Mouse (Mus musculus): ENCODE results near the gene Mastl. TPM values are rescaled to one million over a fixed set of nuclear protein-coding genes. Genes with fewer than 3 reads are reported as not detected.

Gene Mastl
- polyA plus RNA-seq (2015; fragmentation: Nextera tagmentation; extraction: Ambion mirVana): 4.2 and 4.7 TPM in 2 replicates

DNA sequence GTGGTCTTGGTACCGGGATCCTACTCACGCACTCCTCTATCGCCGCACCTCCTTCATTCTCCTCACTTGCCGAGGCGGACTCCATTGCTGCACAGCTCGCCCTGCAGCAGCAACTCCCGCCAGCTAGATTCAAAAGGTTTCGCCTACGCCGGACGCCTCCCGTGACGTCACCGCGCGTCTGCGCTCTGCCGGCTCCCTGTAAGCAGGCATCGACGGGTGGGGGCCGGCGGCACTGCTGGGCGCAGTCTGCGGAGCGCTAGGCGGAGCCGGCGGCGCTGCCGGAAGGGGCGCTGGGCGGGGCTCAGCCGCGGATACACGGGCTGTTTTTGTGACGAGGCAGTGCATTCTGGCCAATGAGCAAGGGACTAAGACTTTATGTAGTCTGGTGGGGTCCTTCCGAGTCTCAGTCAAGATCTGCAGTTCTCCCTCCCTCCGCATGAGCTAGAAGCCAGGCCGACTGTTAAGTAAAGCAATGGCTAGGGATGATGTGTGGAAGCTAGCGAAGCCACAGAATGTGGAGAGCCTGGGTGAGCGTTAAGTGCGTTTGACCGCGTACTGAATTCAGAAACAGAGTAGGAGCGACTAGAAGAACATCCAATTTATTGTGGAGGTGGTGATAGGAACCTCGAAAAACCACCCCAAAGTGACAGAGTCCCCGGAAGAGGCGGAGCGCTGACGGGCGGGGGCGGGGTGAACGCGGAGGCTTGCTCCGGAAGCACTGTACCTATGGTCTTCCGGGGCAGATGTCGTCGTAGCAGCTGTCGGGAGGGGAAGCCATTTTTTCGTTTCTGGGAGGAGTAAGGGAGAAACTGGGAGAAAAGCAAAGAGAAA lies at the start of gene Mastl, which contains the start of gene Yme1l1:
Gene Mastl, minus strand, starts transcription at position 248 of the 831 bp plus-strand sequence.
Gene Yme1l1, plus strand, starts transcription at position 593 of the 831 bp plus-strand sequence.
- WGBS: under 1% methylated on average over 61 of the region's 61 CpGs
- Histone ChIP-seq H3K9ac (replicated peaks; ENCODE audit: low read depth, low read length) (peak within 1 kb of the TSS; percentile 81), H3K4me2 (ENCODE audit: low read length) (peak within 1 kb of the TSS; percentile 72), H3K9me3 (ENCODE audit: control insufficient read depth, low read length) (no peaks in the 10 kb centered on the region), H3K4me3 (replicated peaks; ENCODE audit: low read length) (peak within 1 kb of the TSS; percentile 80), H3K36me3 (ENCODE audit: control insufficient read depth, insufficient read depth) (no peaks in the 10 kb centered on the region), H3K27me3 (replicated peaks; ENCODE audit: control insufficient read depth, insufficient read depth, low read length) (no peaks in the 10 kb centered on the region), H3K4me1 (replicated peaks; ENCODE audit: control insufficient read depth, insufficient read depth, low read length) (peaks cover 25% of the 10 kb centered on the region), H3K27ac (ENCODE audit: low read length) (peak within 1 kb of the TSS; percentile 100)
- ATAC-seq: peak; percentile 98

DNA sequence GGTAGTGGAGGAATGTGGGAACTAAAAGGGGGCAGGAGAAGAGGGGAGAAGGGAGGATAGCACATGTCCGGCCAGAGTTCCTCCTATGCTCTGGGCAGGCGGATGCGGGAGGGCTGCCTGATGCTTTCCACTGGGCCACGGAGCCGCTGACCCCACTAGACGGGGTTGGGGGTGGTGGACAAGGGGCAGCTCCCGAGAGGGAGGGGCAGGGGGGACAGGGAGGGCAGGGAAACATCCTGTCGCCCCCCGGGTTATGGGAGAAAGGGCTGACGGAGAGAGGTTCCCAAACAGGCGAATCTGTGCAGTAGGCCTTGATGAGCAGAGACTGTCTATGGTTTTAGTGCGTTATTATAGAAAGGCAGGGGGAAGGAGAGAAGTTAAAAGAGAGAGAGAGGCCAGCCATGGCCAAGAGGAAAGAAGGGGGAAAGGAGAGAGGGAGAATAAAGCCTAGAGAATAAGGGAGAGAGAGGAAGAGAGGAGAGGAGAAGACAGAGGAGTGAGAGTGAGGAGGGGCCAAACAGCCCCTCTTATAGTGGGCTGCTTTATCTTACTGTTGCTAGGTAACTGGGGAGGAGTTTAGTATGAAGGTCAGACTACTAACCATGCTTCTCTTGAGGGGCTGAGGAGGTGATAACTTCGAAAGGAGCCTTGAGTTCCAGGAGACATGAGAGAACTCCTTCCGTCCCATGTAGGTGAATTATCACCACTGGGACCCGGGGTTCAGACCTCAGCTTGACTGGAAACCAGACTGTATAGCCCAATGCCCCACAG lies 47.3 kb upstream of the Mastl start:
- H3K27ac ChIP-seq (ENCODE audit: low read length): no peak overlapping the region
- H3K36me3 ChIP-seq (ENCODE audit: control insufficient read depth, insufficient read depth): peaks cover 8% of the 10 kb centered on the region; the same call in 1 of the 2 replicates
- no peak overlapping the region for H3K4me2 ChIP-seq (ENCODE audit: low read length)
- 67% methylated on average over 15 of the region's 15 CpGs for WGBS
- H3K27me3 ChIP-seq (replicated peaks; ENCODE audit: control insufficient read depth, insufficient read depth, low read length): no peaks in the 10 kb centered on the region
- no peak overlapping the region for H3K4me3 ChIP-seq (replicated peaks; ENCODE audit: low read length)
- H3K9me3 ChIP-seq (ENCODE audit: control insufficient read depth, low read length): no peaks in the 10 kb centered on the region
- no peak for ATAC-seq
- no peaks in the 10 kb centered on the region for H3K4me1 ChIP-seq (replicated peaks; ENCODE audit: control insufficient read depth, insufficient read depth, low read length)
- no peak overlapping the region for H3K9ac ChIP-seq (replicated peaks; ENCODE audit: low read depth, low read length)

DNA sequence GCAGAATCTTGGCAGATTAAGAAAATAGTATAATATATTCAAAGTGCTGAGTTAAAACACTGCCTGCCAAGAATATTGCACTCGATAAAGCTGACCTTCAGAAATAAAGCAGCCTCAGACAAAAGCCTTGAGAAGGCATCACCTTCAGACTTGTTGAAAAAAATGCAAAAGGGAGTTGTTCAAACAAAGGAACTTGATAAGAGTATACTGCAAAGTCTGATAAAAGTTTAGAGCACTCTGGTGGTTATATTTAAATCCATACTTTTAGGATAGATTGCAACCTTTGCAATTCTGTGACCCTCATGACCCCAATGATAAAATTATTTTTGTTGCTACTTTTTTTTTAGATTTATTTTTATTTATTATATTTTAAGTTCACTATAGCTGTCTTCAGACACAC lies 45.2 kb upstream of the Mastl start:
- no peak overlapping the region for H3K9ac ChIP-seq (replicated peaks; ENCODE audit: low read depth, low read length)
- WGBS: 95% methylated on average over 1 of the region's 1 CpGs
- H3K4me3 ChIP-seq (replicated peaks; ENCODE audit: low read length): no peak overlapping the region
- no peaks in the 10 kb centered on the region for H3K4me1 ChIP-seq (replicated peaks; ENCODE audit: control insufficient read depth, insufficient read depth, low read length)
- no peak for ATAC-seq
- H3K36me3 ChIP-seq (ENCODE audit: control insufficient read depth, insufficient read depth): peaks cover 12% of the 10 kb centered on the region; the same call in 1 of the 2 replicates
- H3K27ac ChIP-seq (ENCODE audit: low read length): no peak overlapping the region
- H3K4me2 ChIP-seq (ENCODE audit: low read length): no peak overlapping the region
- H3K27me3 ChIP-seq (replicated peaks; ENCODE audit: control insufficient read depth, insufficient read depth, low read length): no peaks in the 10 kb centered on the region
- H3K9me3 ChIP-seq (ENCODE audit: control insufficient read depth, low read length): no peaks in the 10 kb centered on the region

DNA sequence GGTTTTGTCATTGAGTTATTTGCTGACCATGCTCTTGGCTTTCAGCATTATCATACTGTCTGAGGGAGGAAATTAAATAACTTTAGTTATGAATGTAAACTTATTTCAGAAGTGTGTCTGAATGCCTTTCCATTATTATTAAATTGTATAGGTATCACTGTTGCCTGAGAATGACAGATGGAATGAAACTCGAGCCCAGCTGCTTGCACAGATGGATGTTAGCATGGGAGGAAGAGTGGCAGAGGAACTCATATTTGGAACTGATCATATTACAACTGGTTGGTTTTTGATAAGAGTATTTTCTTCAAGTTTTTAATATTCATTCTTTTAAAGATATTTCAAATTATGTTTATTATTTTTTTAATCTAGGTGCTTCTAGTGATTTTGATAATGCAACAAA lies 38.5 kb upstream of the Mastl start:
- no peak for ATAC-seq
- Histone ChIP-seq H3K27me3 (replicated peaks; ENCODE audit: control insufficient read depth, insufficient read depth, low read length) (no peaks in the 10 kb centered on the region), H3K9me3 (ENCODE audit: control insufficient read depth, low read length) (no peaks in the 10 kb centered on the region), H3K27ac (ENCODE audit: low read length) (no peak overlapping the region), H3K36me3 (ENCODE audit: control insufficient read depth, insufficient read depth) (peaks cover 34% of the 10 kb centered on the region), H3K4me2 (ENCODE audit: low read length) (no peak overlapping the region), H3K4me3 (replicated peaks; ENCODE audit: low read length) (no peak overlapping the region), H3K9ac (replicated peaks; ENCODE audit: low read depth, low read length) (no peak overlapping the region), H3K4me1 (replicated peaks; ENCODE audit: control insufficient read depth, insufficient read depth, low read length) (no peaks in the 10 kb centered on the region)
- WGBS: 67% methylated on average over 1 of the region's 1 CpGs

DNA sequence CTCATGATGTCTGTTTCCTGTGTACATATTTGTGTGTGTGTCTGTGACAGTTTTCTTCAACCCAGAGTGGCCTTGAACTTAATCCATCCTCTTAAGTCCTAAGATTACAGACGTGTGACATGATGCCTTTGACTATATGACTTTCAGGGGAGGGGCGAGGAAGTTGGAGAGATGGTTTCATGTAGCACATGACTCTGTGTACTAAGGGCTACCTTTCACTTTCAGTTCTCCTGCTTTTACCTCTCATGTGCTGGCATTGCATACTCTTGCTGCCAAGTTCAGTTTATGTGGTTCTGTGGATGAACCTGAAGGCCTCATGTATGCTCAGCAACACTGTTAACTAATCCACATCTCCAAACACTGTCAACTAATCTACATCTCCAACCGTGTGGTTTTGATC lies 16.5 kb upstream of the Mastl start:
- 88% methylated on average over 3 of the region's 3 CpGs for WGBS
- Histone ChIP-seq H3K27me3 (replicated peaks; ENCODE audit: control insufficient read depth, insufficient read depth, low read length) (no peaks in the 10 kb centered on the region), H3K27ac (ENCODE audit: low read length) (no peak overlapping the region), H3K4me3 (replicated peaks; ENCODE audit: low read length) (no peak overlapping the region), H3K9ac (replicated peaks; ENCODE audit: low read depth, low read length) (no peak overlapping the region), H3K4me1 (replicated peaks; ENCODE audit: control insufficient read depth, insufficient read depth, low read length) (no peaks in the 10 kb centered on the region), H3K9me3 (ENCODE audit: control insufficient read depth, low read length) (no peaks in the 10 kb centered on the region), H3K4me2 (ENCODE audit: low read length) (no peak overlapping the region), H3K36me3 (ENCODE audit: control insufficient read depth, insufficient read depth) (peaks cover 36% of the 10 kb centered on the region)
- no peak for ATAC-seq

DNA sequence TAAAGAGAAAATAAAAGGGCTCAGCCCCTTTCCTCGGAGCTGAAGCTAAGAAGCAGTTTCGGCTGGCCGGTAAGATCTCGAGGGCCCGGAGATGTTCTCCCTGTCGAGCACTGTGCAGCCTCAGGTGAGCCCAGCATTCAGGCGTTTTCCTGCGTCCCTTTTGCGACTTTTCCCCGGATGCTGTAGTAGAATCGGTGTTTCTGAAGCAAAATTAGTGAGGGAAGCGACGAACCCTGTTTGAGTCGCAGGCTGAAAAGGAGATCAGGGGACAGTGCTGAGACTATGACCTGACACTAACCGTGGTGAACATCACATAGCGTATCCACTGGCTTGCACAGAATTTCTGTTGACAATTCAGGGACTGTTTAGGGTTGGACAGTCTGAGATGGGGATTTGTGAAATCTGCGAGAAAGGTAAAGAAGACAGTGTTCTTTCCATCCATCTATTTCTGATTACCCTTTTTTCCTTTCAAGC lies 821 bp upstream of the Mastl start:
- no peak; the same call in 1 of the 2 replicates for ATAC-seq
- H3K9me3 ChIP-seq (ENCODE audit: control insufficient read depth, low read length): no peaks in the 10 kb centered on the region
- H3K4me3 ChIP-seq (replicated peaks; ENCODE audit: low read length): peak overlapping the region; percentile 80
- under 1% methylated on average over 17 of the region's 17 CpGs for WGBS
- no peaks in the 10 kb centered on the region for H3K27me3 ChIP-seq (replicated peaks; ENCODE audit: control insufficient read depth, insufficient read depth, low read length)
- H3K4me1 ChIP-seq (replicated peaks; ENCODE audit: control insufficient read depth, insufficient read depth, low read length): peaks cover 25% of the 10 kb centered on the region
- H3K27ac ChIP-seq (ENCODE audit: low read length): peak overlapping the region; percentile 100
- peak overlapping the region; percentile 81 for H3K9ac ChIP-seq (replicated peaks; ENCODE audit: low read depth, low read length)
- H3K36me3 ChIP-seq (ENCODE audit: control insufficient read depth, insufficient read depth): no peaks in the 10 kb centered on the region
- H3K4me2 ChIP-seq (ENCODE audit: low read length): peak overlapping the region; percentile 72

DNA sequence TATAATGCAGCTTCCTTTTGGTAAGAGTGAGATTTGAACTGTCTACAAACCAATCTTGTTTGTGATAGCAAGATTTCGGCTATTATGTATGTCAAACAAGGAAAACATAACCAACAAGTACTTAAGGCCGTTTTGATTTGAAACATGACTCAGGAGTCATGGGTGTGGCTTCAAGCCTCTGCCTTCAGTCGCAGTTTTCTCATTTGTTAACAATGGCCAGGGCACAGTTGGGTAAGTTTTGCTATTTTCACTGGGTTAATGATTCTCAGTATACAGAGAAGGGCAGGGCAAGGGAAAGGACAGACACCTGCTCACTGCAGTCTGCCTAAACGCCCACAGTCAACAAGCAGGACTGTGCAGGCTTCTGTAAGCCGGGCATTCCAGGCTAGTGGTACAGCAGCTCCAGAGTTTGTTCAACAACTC lies 614 bp downstream of the Mastl start:
- Histone ChIP-seq H3K9me3 (ENCODE audit: control insufficient read depth, low read length) (no peaks in the 10 kb centered on the region), H3K27ac (ENCODE audit: low read length) (no peak overlapping the region; the same call in 1 of the 2 replicates), H3K36me3 (ENCODE audit: control insufficient read depth, insufficient read depth) (no peaks in the 10 kb centered on the region)

DNA sequence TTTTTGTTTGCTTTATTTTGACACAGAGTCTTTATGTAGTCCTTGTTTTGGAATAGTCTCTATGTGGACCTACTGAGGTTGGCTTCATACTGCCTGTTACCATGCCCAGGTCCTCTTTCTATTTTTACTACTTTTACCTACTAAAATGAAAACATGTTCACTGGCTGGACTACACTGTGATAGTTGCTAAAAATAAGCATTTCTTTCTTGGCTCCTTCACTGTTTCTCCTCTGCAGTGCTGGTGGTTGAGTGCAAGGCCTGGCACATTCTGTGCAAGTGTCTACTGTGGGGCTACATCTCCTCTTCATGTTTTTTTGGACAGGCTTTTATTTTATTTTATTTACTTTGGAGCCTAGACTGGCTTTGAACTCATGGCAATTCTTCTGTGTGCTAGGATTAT lies 36.3 kb downstream of the Mastl start:
- Histone ChIP-seq H3K4me2 (ENCODE audit: low read length) (no peak overlapping the region), H3K4me3 (replicated peaks; ENCODE audit: low read length) (no peak overlapping the region), H3K27me3 (replicated peaks; ENCODE audit: control insufficient read depth, insufficient read depth, low read length) (no peaks in the 10 kb centered on the region), H3K27ac (ENCODE audit: low read length) (no peak overlapping the region), H3K36me3 (ENCODE audit: control insufficient read depth, insufficient read depth) (peaks cover 4% of the 10 kb centered on the region; the same call in 1 of the 2 replicates), H3K9me3 (ENCODE audit: control insufficient read depth, low read length) (no peaks in the 10 kb centered on the region), H3K9ac (replicated peaks; ENCODE audit: low read depth, low read length) (no peak overlapping the region), H3K4me1 (replicated peaks; ENCODE audit: control insufficient read depth, insufficient read depth, low read length) (no peaks in the 10 kb centered on the region)
- no peak for ATAC-seq

More for the DNA sequence above, 614 bp downstream of the Mastl start:
- Histone ChIP-seq H3K27me3 (replicated peaks; ENCODE audit: control insufficient read depth, insufficient read depth, low read length) (no peaks in the 10 kb centered on the region), H3K4me1 (replicated peaks; ENCODE audit: control insufficient read depth, insufficient read depth, low read length) (peaks cover 25% of the 10 kb centered on the region), H3K4me3 (replicated peaks; ENCODE audit: low read length) (peak overlapping the region; percentile 80), H3K4me2 (ENCODE audit: low read length) (peak overlapping the region; percentile 67), H3K9ac (replicated peaks; ENCODE audit: low read depth, low read length) (peak overlapping the region; percentile 52)
- ATAC-seq: peak; percentile 4
- 8% methylated on average over 5 of the region's 5 CpGs for WGBS

DNA sequence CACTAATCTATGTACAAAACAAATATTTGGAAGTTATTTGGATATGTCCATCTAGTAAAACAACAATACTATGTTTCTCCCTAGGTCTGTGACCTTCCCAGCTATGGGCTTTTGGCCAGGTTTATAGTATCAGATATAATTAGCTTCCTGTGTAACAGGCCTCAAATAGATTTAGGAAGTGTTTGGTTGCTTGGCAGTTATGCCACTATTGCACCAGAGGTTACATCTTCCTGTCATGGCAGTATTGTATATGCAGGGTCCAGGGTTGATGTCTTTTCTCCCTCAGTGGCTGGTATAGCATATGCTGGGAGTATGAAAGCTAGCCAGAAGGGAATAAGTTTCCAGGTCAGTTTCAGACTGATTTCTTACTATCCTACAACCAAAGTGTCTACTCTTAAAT lies 53.6 kb downstream of the Mastl start:
- no peaks in the 10 kb centered on the region for H3K4me1 ChIP-seq (replicated peaks; ENCODE audit: control insufficient read depth, insufficient read depth, low read length)
- H3K9me3 ChIP-seq (ENCODE audit: control insufficient read depth, low read length): no peaks in the 10 kb centered on the region
- no peaks in the 10 kb centered on the region for H3K27me3 ChIP-seq (replicated peaks; ENCODE audit: control insufficient read depth, insufficient read depth, low read length)
- no peak overlapping the region for H3K27ac ChIP-seq (ENCODE audit: low read length)
- H3K9ac ChIP-seq (replicated peaks; ENCODE audit: low read depth, low read length): no peak overlapping the region
- ATAC-seq: no peak
- H3K4me2 ChIP-seq (ENCODE audit: low read length): no peak overlapping the region
- no peak overlapping the region for H3K4me3 ChIP-seq (replicated peaks; ENCODE audit: low read length)
- peaks cover 12% of the 10 kb centered on the region for H3K36me3 ChIP-seq (ENCODE audit: control insufficient read depth, insufficient read depth)

All from forebrain, embryonic 16.5 days (tissue).